Mouse (Mus musculus) small intestine, adult 2 months (tissue): Measurements from ENCODE around the gene Rabgap1l.

ENCODE experiments used
- CTCF ChIP-seq: fragments of 200-500 bp; IDR thresholded peaks from 2 replicates; pipeline ENCODE4 v1.5.1; 2012; ENCODE audit warnings: low read depth, mild to moderate bottlenecking, control low read depth, inconsistent platforms, low read length, moderate library complexity, mixed read lengths; ENCODE audit not compliant: insufficient replicate concordance, insufficient read length; ENCODE audit errors: extremely low read depth
- POLR2A ChIP-seq: fragments of 200-500 bp; IDR thresholded peaks from 2 replicates; pipeline ENCODE4 v1.6.1; 2012; ENCODE audit warnings: low read depth, mild to moderate bottlenecking, control low read depth, inconsistent platforms, low read length, moderate library complexity

- TF ChIP-seq CTCF (no peak), POLR2A (no peak)
These were observed 491.9 kb downstream of the Rabgap1l start for GRCm38 (mm10) chr1:160301156-160301555.
